Mouse (Mus musculus) liver, embryonic 14.5 days (tissue): ENCODE data around the gene Awat2.

Experiments
- CTCF ChIP-seq: IDR thresholded peaks from 2 replicates; pipeline ENCODE4 v1.5.1; 2016; ENCODE audit warnings: antibody characterized with exemption, low read depth, control low read depth
- EP300 ChIP-seq: IDR thresholded peaks from 2 replicates; pipeline ENCODE4 v1.6.1; 2016; ENCODE audit warnings: antibody characterized with exemption, low read depth

GRCm38 (mm10) chrX:100470126-100470525, 27.6 kb upstream of the Awat2 start:
- no peak for TF ChIP-seq EP300
- no peak for TF ChIP-seq CTCF
